Mouse (Mus musculus) MEL (cell line): ENCODE data around the gene Serhl.

Experiments
- CHD1 ChIP-seq: IDR thresholded peaks from 2 replicates; pipeline ENCODE4 v1.6.1; 2012; ENCODE audit warnings: low read depth, mild to moderate bottlenecking, inconsistent platforms, low read length, improper control_type of control experiment
- CHD2 ChIP-seq: IDR thresholded peaks from 2 replicates; pipeline ENCODE4 v1.6.1; 2011; ENCODE audit warnings: low read length, improper control_type of control experiment
- CTCF ChIP-seq, 3 experiments: IDR thresholded peaks in 2 of 3; conservative IDR thresholded peaks in 1 of 3; 2 replicates each; pipeline ENCODE4 v1.5.1; 2011 to 2012; ENCODE audit warnings: low read length in 3 of 3, low read depth in 2 of 3, mild to moderate bottlenecking in 2 of 3, improper control_type of control experiment in 1 of 3, inconsistent platforms in 1 of 3, mixed read lengths in 1 of 3, moderate library complexity in 1 of 3; ENCODE audit not compliant: control insufficient read depth in 1 of 3, insufficient read depth in 1 of 3, poor library complexity in 1 of 3, severe bottlenecking in 1 of 3
- EP300 ChIP-seq, 2 experiments: IDR thresholded peaks; 2 replicates each; pipeline ENCODE4 v1.6.1; 2011; ENCODE audit warnings: improper control_type of control experiment in 2 of 2, low read length in 2 of 2, low read depth in 1 of 2, mild to moderate bottlenecking in 1 of 2
- GABPA ChIP-seq: IDR thresholded peaks from 2 replicates; pipeline ENCODE4 v1.6.1; 2012; ENCODE audit warnings: low read depth, mild to moderate bottlenecking, inconsistent platforms, low read length, improper control_type of control experiment, moderate library complexity
- HCFC1 ChIP-seq: IDR thresholded peaks from 2 replicates; pipeline ENCODE4 v1.6.1; 2012; ENCODE audit warnings: low read depth, mild to moderate bottlenecking, inconsistent platforms, low read length, improper control_type of control experiment, moderate library complexity
- NRF1 ChIP-seq: IDR thresholded peaks from 2 replicates; pipeline ENCODE4 v1.6.1; 2014; ENCODE audit warnings: low read depth, mild to moderate bottlenecking, inconsistent platforms, low read length, improper control_type of control experiment, moderate library complexity; ENCODE audit not compliant: poor library complexity, insufficient read depth, severe bottlenecking
- POLR2A ChIP-seq, 2 experiments: IDR thresholded peaks; 2 replicates each; pipeline ENCODE4 v1.6.1; 2011 to 2012; ENCODE audit warnings: low read length in 2 of 2, mild to moderate bottlenecking in 2 of 2, control low read depth in 1 of 2, improper control_type of control experiment in 1 of 2, low read depth in 1 of 2, moderate library complexity in 1 of 2; ENCODE audit not compliant: control insufficient read depth in 1 of 2, insufficient read depth in 1 of 2, poor library complexity in 1 of 2
- POLR2AphosphoS2 ChIP-seq: IDR thresholded peaks from 2 replicates; pipeline ENCODE4 v1.6.1; 2011; ENCODE audit warnings: low read length, improper control_type of control experiment
- RAD21 ChIP-seq: IDR thresholded peaks from 2 replicates; pipeline ENCODE4 v1.6.1; 2011; ENCODE audit warnings: mild to moderate bottlenecking, low read depth, low read length, improper control_type of control experiment
- SIN3A ChIP-seq: IDR thresholded peaks from 2 replicates; pipeline ENCODE4 v1.6.1; 2012; ENCODE audit warnings: low read length, improper control_type of control experiment, inconsistent platforms
- TCF12 ChIP-seq: IDR thresholded peaks from 2 replicates; pipeline ENCODE4 v1.6.1; 2014; ENCODE audit warnings: low read depth, mild to moderate bottlenecking, inconsistent platforms, low read length, improper control_type of control experiment, moderate library complexity
- USF1 ChIP-seq: IDR thresholded peaks from 2 replicates; pipeline ENCODE4 v1.6.1; 2014; ENCODE audit warnings: low read depth, mild to moderate bottlenecking, inconsistent platforms, low read length, improper control_type of control experiment, moderate library complexity
- ZC3H11A ChIP-seq: IDR thresholded peaks from 2 replicates; pipeline ENCODE4 v1.6.1; 2012; ENCODE audit warnings: low read depth, mild to moderate bottlenecking, inconsistent platforms, low read length, improper control_type of control experiment

DNA sequence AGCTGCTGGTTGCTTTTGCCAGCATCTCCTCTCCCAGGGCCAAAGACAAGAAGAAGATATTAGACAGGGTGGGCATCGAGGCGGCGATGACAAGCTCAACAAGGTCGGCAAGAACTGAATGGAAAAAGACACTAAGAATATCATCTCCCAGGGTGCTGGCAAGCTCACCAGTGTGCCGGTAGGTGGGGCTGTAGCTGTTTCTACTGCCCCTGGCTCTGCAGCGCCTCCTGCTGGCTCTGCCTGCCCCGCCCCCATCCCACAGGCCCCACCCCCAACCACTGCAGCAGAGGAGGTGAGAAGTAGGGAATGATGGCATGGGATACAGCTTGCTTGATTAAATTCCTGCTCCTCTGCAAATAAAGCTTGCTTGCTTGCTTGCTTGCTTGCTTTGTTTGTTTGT lies 3.4 kb upstream of the Serhl start:
- no peak for TF ChIP-seq CHD2
- TF ChIP-seq CHD1 = no peak
- TF ChIP-seq POLR2A (IDR thresholded peaks at IDR 0.05; ENCODE audit: control insufficient read depth in 1 of 2, insufficient read depth in 1 of 2, low read depth in 1 of 2, low read length in 2 of 2, poor library complexity in 1 of 2) = no peak
- TF ChIP-seq HCFC1 = no peak
- no peak for TF ChIP-seq SIN3A
- TF ChIP-seq POLR2AphosphoS2 = no peak
- peak; percentile 83 to 100 (median 97) for TF ChIP-seq CTCF (IDR thresholded peaks at IDR 0.05 in 2 of 3, conservative IDR thresholded peaks at IDR 0.05 in 1 of 3; ENCODE audit: control insufficient read depth in 1 of 3, insufficient read depth in 1 of 3, low read depth in 2 of 3, low read length in 3 of 3, poor library complexity in 1 of 3, severe bottlenecking in 1 of 3)
- TF ChIP-seq TCF12 = no peak
- no peak for TF ChIP-seq ZC3H11A
- TF ChIP-seq EP300 (IDR thresholded peaks at IDR 0.05; ENCODE audit: low read depth in 1 of 2, low read length in 2 of 2) = no peak
- TF ChIP-seq GABPA = no peak
- no peak for TF ChIP-seq NRF1
- no peak for TF ChIP-seq USF1
- TF ChIP-seq RAD21 = peak; percentile 44
